Mouse (Mus musculus) small intestine, adult 2 months (tissue): ENCODE results near the gene Gm12394. TPM values are rescaled to one million over a fixed set of nuclear protein-coding genes. Genes with fewer than 3 reads are reported as not detected.

ENCODE experiments used
- H3K27ac ChIP-seq: fragments of 200-500 bp; 2 replicates; pipeline ENCODE4 v1.5.1; 2012; ENCODE audit warnings: low read depth, low read length, control low read depth, inconsistent platforms; ENCODE audit not compliant: insufficient read depth
- H3K27me3 ChIP-seq: fragments of 200-500 bp; 2 replicates; pipeline ENCODE4 v1.6.1; 2012; ENCODE audit warnings: mild to moderate bottlenecking, moderate library complexity, low read length, inconsistent platforms; ENCODE audit not compliant: control insufficient read depth, insufficient read depth
- H3K36me3 ChIP-seq: fragments of 200-500 bp; 2 replicates; pipeline ENCODE4 v1.6.1; 2012; ENCODE audit warnings: mild to moderate bottlenecking, low read length, control low read depth, inconsistent platforms; ENCODE audit not compliant: control insufficient read depth, insufficient read depth
- H3K4me1 ChIP-seq: fragments of 200-500 bp; 2 replicates; pipeline ENCODE4 v1.6.1; 2012; ENCODE audit warnings: low read length, inconsistent platforms, mixed read lengths; ENCODE audit not compliant: control insufficient read depth, insufficient read depth, insufficient read length
- H3K4me3 ChIP-seq: fragments of 200-500 bp; 2 replicates; pipeline ENCODE4 v1.5.1; 2012; ENCODE audit warnings: low read depth, mild to moderate bottlenecking, control low read depth, inconsistent platforms, low read length, moderate library complexity
- CTCF ChIP-seq: fragments of 200-500 bp; IDR thresholded peaks from 2 replicates; pipeline ENCODE4 v1.5.1; 2012; ENCODE audit warnings: low read depth, mild to moderate bottlenecking, control low read depth, inconsistent platforms, low read length, moderate library complexity, mixed read lengths; ENCODE audit not compliant: insufficient replicate concordance, insufficient read length; ENCODE audit errors: extremely low read depth
- POLR2A ChIP-seq: fragments of 200-500 bp; IDR thresholded peaks from 2 replicates; pipeline ENCODE4 v1.6.1; 2012; ENCODE audit warnings: low read depth, mild to moderate bottlenecking, control low read depth, inconsistent platforms, low read length, moderate library complexity
- WGBS: fragments of 180-500 bp; shearing (Covaris S2); methylation state at CpG from one replicate; pipeline ENCODE4 v1.1.7; 2018; 5-methylcytosine and 5-hydroxymethylcytosine counted together
- polyA plus RNA-seq: library from polyadenylated mRNA; depleted of rRNA; stranded (reverse); fragments of >200 nt; gene quantifications from 2 replicates; pipeline ENCODE4 v1.2.3, GENCODE M21; 2012

Gm12394 gene
- polyA plus RNA-seq, 1 experiment = not detected

DNA sequence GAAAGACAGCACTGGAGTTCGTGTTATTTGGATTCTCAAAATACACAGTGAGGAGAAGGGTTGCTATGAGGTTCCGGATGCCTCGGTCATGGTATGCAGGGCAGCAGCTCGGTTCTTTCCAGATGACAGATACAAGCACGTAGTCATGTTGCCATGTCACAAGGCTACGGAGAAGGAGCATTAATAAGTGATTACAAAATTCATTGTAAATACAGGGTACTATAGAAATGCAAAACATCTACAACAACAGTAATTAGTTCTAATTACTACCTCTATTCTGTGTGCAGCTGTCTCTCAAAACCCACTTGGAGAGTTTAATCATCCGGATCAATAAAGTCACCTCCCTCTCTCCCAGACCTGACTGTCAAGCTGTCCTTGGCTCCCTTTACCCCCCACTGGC is 38.5 kb upstream of the Gm12394 start:
- Histone ChIP-seq H3K4me3 (no peak overlapping the region), H3K36me3 (no peaks in the 10 kb centered on the region), H3K27ac (no peak overlapping the region), H3K27me3 (no peaks in the 10 kb centered on the region), H3K4me1 (no peaks in the 10 kb centered on the region)
- WGBS = 76% methylated on average over 7 of the region's 7 CpGs
- TF ChIP-seq POLR2A (no peak), CTCF (no peak)

DNA sequence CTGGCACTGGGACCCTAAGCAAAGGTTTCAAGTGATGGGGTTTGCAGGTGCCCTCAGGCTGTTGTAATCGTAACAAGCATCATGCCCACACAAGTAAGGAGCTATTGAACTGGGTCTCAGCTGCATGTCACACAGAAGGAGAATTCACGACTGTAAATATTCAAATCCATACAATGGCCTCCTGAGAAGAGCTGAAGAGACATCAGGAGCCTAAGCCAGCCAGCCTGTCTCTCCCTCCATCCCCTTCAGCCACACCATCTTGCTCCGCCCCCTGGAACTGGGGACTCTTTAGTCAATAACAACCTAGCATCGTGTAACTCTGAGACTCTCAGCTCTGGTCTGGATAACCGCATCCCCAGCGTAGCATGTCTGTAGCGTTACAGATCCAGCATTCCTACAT is 34.6 kb upstream of the Gm12394 start:
- no peak overlapping the region for H3K4me3 ChIP-seq
- TF ChIP-seq POLR2A (no peak), CTCF (no peak)
- H3K36me3 ChIP-seq = no peaks in the 10 kb centered on the region

DNA sequence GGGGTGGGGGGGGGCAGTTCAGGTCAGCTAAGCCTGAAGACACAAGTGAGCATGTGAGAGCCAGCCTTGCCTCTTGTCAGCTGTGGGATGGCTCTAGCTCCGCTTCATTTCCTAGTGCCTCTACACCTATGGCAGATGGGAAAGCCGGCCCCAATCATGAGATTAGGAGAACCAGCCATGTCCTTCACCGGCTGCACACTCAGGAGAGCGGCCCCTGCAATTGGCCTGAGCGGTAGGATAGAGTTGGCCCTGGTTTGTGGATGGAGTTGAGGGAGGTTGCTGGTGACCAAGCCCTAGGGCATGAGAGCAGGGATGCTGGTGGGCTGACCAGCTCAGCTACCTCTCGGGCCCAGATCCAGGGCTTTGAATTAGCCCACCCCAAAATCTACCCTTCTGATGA is 32.2 kb upstream of the Gm12394 start:
- TF ChIP-seq CTCF (no peak), POLR2A (no peak)
- 90% methylated on average over 6 of the region's 6 CpGs for WGBS
- no peak overlapping the region for H3K27ac ChIP-seq

More for the DNA sequence above, 34.6 kb upstream of the Gm12394 start:
- Histone ChIP-seq H3K27ac (no peak overlapping the region), H3K4me1 (no peaks in the 10 kb centered on the region), H3K27me3 (no peaks in the 10 kb centered on the region)
- WGBS = 68% methylated on average over 7 of the region's 7 CpGs

DNA sequence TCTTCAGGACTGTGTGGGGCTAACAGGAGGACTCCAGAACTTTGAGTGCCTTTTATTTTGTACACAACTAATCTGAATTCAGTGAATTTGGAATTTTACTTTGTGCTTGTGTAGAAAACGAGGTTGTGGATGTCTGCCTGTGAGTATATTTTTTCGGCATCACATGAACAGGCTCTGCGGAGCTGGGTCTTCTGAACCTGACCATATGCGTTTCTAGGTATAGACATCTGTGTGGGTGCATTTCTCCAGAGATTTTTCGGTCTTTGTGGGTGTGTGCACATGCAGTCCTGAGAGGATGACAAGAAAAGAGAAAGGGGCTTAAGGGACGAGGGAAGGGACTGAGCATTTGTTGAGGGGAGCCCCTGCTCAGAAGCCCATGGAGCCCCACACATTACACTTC is 30.4 kb upstream of the Gm12394 start:
- Histone ChIP-seq H3K36me3 (no peaks in the 10 kb centered on the region), H3K27me3 (no peaks in the 10 kb centered on the region; the same call in 1 of the 2 replicates), H3K4me3 (no peak overlapping the region), H3K4me1 (no peaks in the 10 kb centered on the region), H3K27ac (no peak overlapping the region)
- TF ChIP-seq POLR2A (no peak), CTCF (no peak)
- WGBS = 81% methylated on average over 6 of the region's 6 CpGs

More for the DNA sequence above, 32.2 kb upstream of the Gm12394 start:
- H3K27me3 ChIP-seq = no peaks in the 10 kb centered on the region; the same call in 1 of the 2 replicates
- no peak overlapping the region for H3K4me3 ChIP-seq
- H3K36me3 ChIP-seq = no peaks in the 10 kb centered on the region
- H3K4me1 ChIP-seq = no peaks in the 10 kb centered on the region

DNA sequence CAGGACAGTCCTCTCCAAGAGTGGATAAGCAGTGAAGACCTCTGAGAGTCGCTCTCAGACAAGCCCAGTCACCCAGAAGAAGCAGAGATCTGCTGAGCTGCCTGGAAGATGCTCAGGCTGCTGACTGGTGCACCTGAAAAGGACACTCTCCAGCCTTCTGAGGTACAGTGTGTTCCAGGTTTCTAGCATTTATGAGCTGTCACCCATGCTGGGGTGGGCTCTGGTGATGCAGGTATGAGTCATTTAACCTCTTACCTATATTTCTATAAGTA is 24.0 kb upstream of the Gm12394 start:
- no peak overlapping the region for H3K27ac ChIP-seq
- H3K27me3 ChIP-seq = no peaks in the 10 kb centered on the region; the same call in 1 of the 2 replicates
- H3K36me3 ChIP-seq = no peaks in the 10 kb centered on the region
- 10% methylated on average over 1 of the region's 1 CpGs for WGBS
- no peaks in the 10 kb centered on the region for H3K4me1 ChIP-seq
- no peak for TF ChIP-seq POLR2A
- TF ChIP-seq CTCF = no peak
- H3K4me3 ChIP-seq = no peak overlapping the region

DNA sequence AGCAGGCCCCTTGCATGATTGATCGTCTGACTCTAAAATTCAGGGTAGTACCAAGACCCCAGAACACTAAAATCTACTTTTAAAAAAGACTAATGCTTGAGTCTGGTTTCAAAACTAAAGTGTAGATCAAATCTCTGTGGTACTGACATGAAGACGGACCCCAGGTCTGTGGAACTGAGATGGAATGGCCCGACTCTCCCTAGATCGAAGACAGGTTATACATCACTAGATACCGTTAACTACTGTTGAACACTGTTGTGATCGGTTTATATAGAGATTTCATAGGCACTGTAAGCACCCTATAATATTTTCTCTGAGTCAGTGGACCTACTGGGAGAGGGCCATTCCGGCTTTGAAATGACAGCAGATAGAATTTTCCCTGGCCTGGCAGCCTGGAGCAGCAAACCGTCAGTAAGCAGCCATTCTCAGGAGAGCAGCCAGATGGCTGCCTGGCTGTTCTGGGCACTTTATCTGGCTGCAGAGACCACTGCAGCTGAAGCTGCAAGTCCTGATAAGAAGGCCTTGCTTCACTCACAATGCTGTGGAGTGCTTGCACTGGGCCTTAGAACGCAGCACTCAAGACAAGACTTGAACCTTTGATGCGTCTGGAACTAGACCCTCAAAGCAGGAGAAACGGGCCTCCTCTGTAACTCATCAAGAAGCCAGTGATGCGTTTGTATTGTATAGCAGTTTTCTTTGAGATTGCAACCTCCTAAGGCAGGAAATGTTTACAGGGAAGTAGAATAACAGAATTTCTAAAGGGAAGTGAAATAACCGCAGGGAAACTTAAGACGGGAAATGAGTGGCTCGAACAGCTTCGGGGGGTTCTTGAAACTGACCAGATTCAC is 23.5 kb upstream of the Gm12394 start:
- Histone ChIP-seq H3K27ac (no peak overlapping the region), H3K4me3 (no peak overlapping the region), H3K4me1 (no peaks in the 10 kb centered on the region), H3K36me3 (no peaks in the 10 kb centered on the region), H3K27me3 (no peaks in the 10 kb centered on the region)
- WGBS = 73% methylated on average over 16 of the region's 16 CpGs
- TF ChIP-seq CTCF (no peak), POLR2A (no peak)

DNA sequence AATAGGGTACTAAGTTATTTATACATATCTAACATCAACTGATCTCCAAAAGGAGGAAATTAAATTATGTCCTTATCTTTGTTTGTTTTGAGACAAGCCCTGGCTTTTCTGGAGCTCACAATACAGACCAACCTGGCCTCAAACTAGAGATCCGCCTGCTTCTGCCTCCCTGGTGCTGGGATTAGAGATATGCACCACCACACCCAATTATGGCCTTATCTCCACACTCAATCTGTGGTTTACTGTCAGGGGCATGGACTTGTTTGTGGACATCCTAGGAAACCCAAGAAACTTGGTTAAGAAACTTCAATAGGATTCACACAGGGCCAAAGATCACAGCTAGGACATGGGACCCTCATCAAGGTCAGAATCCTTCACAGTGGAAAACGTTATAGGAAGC is 21.1 kb upstream of the Gm12394 start:
- TF ChIP-seq POLR2A (no peak), CTCF (no peak)
- Histone ChIP-seq H3K27ac (no peak overlapping the region), H3K27me3 (no peaks in the 10 kb centered on the region), H3K4me3 (no peak overlapping the region), H3K36me3 (no peaks in the 10 kb centered on the region), H3K4me1 (no peaks in the 10 kb centered on the region)
- 47% methylated on average over 2 of the region's 2 CpGs for WGBS
